Mouse (Mus musculus) embryo, embryonic 10.5 days (tissue): ENCODE data around the gene Zdhhc1.

ENCODE experiments used
- DNase-seq: peaks from one replicate; pipeline ENCODE4 v3.0.0-alpha.2; 2015; ENCODE audit warnings: low spot score

Gene Zdhhc1

GRCm38 (mm10) chr8:105476628-105477413, 19.9 kb downstream of the Zdhhc1 start:
- DNase-seq = peak; percentile 81

GRCm38 (mm10) chr8:105476161-105476560, 20.5 kb downstream of the Zdhhc1 start:
- DNase-seq = no peak

- DNase-seq = no peak
Observed at GRCm38 (mm10) chr8:105475742-105476141, 21.0 kb downstream of the Zdhhc1 start.

GRCm38 (mm10) chr8:105475254-105475653, 21.4 kb downstream of the Zdhhc1 start:
- no peak for DNase-seq

GRCm38 (mm10) chr8:105474680-105475079, 22.0 kb downstream of the Zdhhc1 start:
- DNase-seq = no peak

- peak; percentile 78 for DNase-seq
Observed at GRCm38 (mm10) chr8:105473816-105474606, 22.7 kb downstream of the Zdhhc1 start.

GRCm38 (mm10) chr8:105472983-105473382, 23.7 kb downstream of the Zdhhc1 start:
- DNase-seq = no peak

GRCm38 (mm10) chr8:105472414-105472932, 24.2 kb downstream of the Zdhhc1 start:
- no peak for DNase-seq

- DNase-seq = peak; percentile 98
Observed at GRCm38 (mm10) chr8:105471314-105472015, 25.2 kb downstream of the Zdhhc1 start, which contains the start of gene Tppp3. Gene Tppp3 (minus strand): TSS chr8:105471526.

GRCm38 (mm10) chr8:105470681-105471313, 25.9 kb downstream of the Zdhhc1 start:
- no peak for DNase-seq

- no peak for DNase-seq
Observed at GRCm38 (mm10) chr8:105470262-105470661, 26.4 kb downstream of the Zdhhc1 start.

- no peak for DNase-seq
Observed at GRCm38 (mm10) chr8:105469816-105470215, 26.9 kb downstream of the Zdhhc1 start.

GRCm38 (mm10) chr8:105469041-105469695, 27.5 kb downstream of the Zdhhc1 start:
- DNase-seq = peak; percentile 77

GRCm38 (mm10) chr8:105468002-105468720, 28.5 kb downstream of the Zdhhc1 start:
- DNase-seq = no peak

- no peak for DNase-seq
Observed at GRCm38 (mm10) chr8:105467396-105467985, 29.2 kb downstream of the Zdhhc1 start.

GRCm38 (mm10) chr8:105466700-105467291, 29.9 kb downstream of the Zdhhc1 start:
- DNase-seq = no peak

GRCm38 (mm10) chr8:105466246-105466645, 30.5 kb downstream of the Zdhhc1 start:
- DNase-seq = no peak

GRCm38 (mm10) chr8:105464595-105464994, 32.1 kb downstream of the Zdhhc1 start:
- no peak for DNase-seq

GRCm38 (mm10) chr8:105461085-105461803, 35.5 kb downstream of the Zdhhc1 start:
- no peak for DNase-seq
